Mouse (Mus musculus): ENCODE data around the gene Gng2. TPM values are rescaled to one million over a fixed set of nuclear protein-coding genes. Genes with fewer than 3 reads are reported as not detected.
A peak's percentile ranks its signal among the peaks of the same experiment; 100 is the strongest.

Gene Gng2
- 100 to 1,000 TPM; 262 to 293 (median 273) TPM for total RNA-seq (2022)

GRCm38 (mm10) chr14:19977271-19978024 lies at the start of gene Gng2:
Gng2 (minus strand) TSS chr14:19977627.
- no peak for DNase-seq (ENCODE audit: low spot score in 2 of 2)

DNA sequence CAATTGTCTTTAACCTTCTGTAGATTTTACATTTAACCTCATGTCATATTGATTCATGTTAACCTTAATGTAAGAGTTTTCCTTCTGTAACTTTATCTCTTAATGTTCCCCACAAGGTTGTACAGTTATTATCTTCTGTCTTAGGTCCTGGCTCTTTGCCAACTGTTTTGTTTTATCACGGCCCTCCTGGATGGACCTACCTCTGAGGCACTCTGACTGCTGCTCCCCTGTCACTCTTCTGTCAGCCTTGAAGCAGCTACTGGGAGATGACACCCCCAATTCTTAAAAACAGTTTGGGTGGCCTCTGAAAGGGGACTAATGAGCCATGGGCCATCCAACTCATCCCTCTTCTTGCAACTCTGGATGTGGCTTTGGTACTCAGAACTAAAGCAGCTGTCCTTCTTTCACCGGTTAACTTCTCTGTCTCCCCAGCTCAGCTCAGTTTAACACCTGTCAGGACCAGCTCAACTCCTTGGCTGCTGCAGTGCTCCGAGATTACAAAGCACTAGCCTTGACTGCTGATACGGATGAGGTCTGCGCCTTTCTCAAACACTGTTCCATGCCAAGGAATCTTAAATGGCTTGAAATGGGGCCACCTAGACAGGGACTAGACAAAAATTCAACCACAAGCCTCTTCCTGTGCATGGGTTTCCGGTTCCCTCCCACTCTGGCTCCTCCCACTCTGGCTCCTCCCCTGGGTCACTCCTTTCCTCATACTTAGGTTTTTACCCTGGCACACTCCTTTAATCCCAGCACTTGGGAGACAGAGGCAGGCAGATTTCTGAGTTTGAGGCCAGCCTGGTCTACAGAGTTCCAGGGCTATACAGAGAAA lies 47.7 kb upstream of the Gng2 start:
- DNase-seq (ENCODE audit: low spot score in 2 of 2), result no peak

- no peak for DNase-seq (ENCODE audit: low spot score in 2 of 2)
These were observed 46.5 kb upstream of the Gng2 start for GRCm38 (mm10) chr14:20023939-20024338.

DNA sequence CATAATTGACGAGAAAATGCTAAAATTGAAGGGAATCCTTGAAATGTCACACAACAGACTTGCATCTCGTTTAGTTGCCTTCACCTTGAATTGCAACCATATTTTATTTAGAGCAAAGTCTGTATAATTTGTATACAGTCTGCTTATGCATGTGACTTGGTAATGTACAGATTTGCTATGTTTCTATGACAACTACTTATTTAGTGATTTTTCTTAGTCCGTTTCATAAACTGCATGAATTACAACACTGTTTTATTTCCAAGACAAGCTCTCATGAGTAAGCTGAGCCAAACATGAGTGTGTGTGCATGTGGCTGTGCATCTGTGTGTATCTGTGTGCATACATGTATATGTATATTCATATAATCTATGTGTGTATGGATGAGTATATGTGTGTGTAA lies 42.1 kb upstream of the Gng2 start:
- DNase-seq (ENCODE audit: low spot score in 2 of 2), result no peak

DNA sequence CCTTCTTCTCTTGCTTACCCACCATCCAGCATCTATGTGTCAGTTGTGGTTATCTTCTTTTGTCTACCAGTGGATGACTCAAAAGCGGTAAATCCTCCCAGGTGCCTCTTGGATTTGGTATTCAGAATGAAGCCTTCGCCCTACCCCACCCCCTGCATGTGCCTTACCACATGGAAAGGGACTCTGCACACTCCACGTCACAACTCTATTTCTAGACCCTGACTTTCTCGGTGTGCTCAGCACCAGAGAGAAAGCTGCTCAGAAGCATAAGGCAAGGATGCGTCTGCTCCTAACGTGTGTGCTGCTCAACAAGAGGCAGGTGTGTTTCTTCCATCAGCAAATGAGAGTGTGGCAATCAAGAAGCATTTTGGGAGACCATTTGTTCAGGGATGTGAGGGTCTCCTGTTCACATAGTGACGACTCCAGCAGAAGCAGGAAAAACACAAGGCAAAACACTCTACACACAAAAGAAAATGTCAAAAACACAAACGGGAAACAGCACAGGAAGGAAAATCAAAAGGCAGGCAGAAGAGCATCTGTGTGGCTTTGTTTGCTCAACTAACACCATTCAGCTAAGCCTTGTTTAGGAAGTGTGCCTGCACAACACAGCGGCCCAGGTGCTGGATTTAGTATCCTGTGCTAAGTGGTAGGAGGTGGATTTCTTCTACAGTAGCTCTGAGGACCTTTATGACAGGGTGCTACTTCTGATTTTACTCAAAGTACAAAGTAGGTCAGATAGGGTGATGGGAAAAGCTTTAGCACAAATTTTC lies 35.3 kb upstream of the Gng2 start:
- DNase-seq (ENCODE audit: low spot score in 2 of 2), result no peak

GRCm38 (mm10) chr14:20007446-20007845 lies 30.0 kb upstream of the Gng2 start:
- no peak for DNase-seq (ENCODE audit: low spot score in 2 of 2)

DNA sequence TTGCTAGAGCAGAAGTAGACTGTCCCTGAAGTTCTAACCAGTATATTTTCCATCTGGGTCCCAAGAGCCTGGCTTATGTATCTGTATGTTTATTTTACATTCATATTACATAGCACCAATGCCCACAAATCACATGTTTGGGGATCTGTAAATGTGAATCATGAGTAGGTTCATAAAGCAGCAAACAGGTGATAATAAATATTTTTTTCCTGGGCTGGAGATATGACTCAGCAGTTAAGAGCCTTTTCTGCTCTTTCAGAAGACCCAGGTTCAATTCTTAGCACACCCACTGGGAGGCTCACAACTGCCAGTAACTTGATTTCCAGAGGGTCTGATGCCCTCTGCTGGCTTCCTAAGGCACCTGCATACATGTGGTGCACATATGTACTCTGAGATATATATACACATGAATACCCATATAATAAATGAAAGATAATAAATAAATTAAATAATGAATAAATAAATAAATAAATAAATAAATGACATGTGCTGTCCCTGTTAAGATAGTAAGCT lies 27.4 kb upstream of the Gng2 start:
- DNase-seq (ENCODE audit: low spot score in 2 of 2), result no peak

GRCm38 (mm10) chr14:19996853-19997252 lies 19.4 kb upstream of the Gng2 start:
- no peak for DNase-seq (ENCODE audit: low spot score in 2 of 2)

DNA sequence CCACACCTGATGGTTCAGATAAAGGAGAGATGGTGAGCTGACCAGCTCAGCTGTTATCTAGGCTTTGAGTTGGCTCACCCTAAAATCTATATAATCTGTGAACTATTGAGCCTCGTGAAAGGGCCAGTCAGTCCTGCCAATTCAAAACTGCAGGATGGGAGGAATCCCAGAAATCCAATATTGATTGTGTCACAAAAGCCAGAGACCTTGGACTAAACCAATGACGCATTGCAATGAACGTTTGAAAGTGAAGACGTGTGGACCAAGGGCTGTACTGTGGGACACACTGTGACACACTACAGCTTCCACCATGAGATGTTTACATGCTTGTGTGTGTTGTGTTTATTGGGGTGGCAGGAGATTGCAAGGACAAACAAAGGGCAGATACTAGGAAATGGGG lies 18.5 kb upstream of the Gng2 start:
- no peak for DNase-seq (ENCODE audit: low spot score in 2 of 2)

- no peak for DNase-seq (ENCODE audit: low spot score in 2 of 2)
These were observed 16.6 kb upstream of the Gng2 start for GRCm38 (mm10) chr14:19994068-19994467.

DNA sequence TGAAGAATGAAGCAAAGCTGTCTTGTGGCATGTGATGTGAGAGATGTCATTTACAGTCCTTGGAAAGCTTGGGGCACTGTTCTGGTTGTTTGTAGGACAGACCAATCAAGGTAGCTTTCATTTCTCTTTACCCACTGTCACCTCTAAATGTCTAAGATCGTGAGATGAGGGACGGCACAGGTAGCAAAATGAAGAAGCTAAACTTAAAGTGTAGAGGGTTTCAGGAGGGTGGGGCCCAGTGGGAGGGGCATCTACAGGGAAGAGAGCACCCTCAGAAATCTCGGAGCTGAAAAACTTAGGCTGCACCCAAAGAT lies 16.1 kb upstream of the Gng2 start:
- DNase-seq (ENCODE audit: low spot score in 2 of 2), result no peak

DNA sequence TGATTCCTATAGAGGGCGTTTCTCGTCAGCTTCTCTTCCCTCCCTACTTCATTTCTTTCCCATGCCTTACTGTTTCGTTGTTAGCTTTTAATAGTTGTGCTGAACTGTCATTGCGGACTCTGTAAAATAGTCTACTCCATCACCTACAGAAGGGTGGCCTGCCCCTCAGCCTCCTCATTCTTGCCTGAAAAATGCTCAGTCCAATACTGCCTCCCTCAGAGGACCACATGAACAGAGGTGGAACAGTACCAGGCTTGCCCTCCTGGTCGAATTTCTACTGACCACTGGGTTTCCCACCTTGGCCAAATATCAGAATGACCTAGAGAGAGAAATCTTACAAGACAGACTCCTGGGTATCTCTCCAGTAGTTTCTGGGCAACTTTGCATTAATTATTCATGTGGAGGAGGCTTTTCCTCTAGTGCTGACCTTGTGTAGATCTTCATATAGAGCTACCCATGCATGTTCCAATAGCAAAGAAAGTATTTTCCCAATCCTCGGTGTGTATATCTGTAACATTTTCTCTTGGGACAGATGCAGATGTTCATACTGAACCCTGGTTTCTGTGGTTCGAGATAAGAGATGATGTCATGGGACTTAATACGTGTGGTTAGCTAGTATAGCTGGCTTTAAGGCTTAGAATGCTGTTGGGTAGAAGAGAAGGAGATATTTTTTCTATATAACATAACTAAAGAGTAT lies 15.6 kb upstream of the Gng2 start:
- DNase-seq (ENCODE audit: low spot score in 2 of 2), result no peak

GRCm38 (mm10) chr14:19991861-19992260 lies 14.4 kb upstream of the Gng2 start:
- no peak for DNase-seq (ENCODE audit: low spot score in 2 of 2)

- no peak for DNase-seq (ENCODE audit: low spot score in 2 of 2)
These were observed 13.1 kb upstream of the Gng2 start for GRCm38 (mm10) chr14:19990436-19990993.

DNA sequence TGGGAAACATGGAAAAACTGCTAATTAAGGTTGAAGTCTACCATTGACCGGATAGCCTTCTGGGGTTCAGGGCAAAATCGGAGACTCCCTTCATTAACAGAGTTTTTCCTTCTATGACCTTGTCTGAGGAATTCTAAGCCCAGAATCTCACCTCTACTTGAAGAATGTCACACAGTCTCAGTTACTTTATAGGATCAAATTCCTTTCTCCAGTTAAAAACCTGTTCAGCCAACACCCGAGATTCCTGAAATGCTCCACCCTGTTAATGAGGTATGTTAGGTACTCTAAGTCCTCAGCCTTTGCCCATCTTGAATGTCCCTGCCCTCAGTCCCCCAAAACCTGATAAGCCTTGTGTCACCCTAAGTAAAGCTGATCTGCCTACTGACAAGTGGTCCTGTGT lies 11.0 kb upstream of the Gng2 start:
- no peak for DNase-seq (ENCODE audit: low spot score in 2 of 2)

DNA sequence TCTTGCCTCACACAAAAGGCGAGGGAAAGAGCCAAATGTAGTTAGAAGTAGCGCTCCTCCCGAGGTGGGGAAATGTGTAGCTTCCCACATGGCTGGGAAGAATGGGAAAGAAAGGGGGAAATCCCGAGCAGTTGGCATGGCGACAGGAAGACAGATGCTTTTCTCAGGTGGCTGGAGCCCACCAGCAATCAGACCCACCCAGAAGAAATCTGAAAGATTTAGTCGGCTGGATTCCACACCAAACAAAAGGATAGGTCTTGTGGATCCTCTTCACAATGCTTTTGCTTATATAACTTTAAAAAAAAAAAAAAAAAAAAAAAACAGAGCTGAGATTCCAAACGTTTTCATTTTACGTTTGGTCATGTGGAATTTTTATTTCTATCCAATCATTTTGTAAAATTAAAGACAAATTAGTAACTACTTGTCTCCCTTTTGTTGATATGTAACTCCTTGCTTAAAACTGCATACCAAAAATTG lies 10.0 kb upstream of the Gng2 start:
- no peak for DNase-seq (ENCODE audit: low spot score in 2 of 2)

GRCm38 (mm10) chr14:19986614-19987357 lies 9.4 kb upstream of the Gng2 start:
- DNase-seq (ENCODE audit: low spot score in 2 of 2), result peak; percentile 82 to 85

- DNase-seq (ENCODE audit: low spot score in 2 of 2), result no peak
These were observed 8.6 kb upstream of the Gng2 start for GRCm38 (mm10) chr14:19985912-19986613.

DNA sequence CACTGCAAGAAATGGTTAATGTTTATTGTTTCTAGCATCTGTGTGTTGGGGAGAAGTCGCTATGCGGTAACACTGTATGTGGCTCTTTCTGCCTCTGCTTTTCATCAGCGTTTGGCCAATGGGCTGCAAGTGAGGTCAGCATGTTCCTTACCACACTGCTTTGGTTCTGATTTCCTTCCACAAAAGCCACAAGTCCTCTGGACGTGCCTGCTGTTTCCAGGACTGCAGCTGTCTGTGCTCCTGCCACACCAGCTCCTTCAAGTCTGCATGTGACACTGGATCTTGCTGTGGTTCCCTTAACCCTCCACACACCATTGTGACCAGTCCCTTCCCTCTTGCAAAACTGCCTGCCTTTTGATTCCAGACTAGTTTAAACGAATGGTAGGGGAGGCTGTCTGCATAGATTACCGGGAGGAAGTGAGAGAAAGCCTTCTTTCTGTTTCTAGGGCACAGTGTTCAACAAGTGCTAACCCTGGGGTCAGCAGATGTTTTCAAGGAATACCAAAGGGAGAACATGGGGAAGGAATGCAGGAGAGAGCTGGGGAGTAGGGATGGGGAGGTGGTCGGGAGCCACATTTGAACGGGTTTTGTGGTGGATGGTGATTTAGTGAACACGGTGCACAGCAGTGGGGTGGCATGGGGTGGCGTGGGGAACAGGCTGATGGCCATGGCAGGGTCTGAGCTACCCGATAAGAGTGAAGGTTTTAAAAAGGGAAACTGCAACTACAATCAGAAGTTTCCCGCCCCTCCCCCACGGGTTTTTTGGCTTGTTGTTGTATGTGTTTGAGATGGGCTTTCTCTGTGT lies 7.9 kb upstream of the Gng2 start:
- DNase-seq (ENCODE audit: low spot score in 2 of 2), result no peak
